Mouse (Mus musculus) neural tube, postnatal 0 days (tissue): Measurements from ENCODE around the gene Iqcn. TPM values are rescaled to one million over a fixed set of nuclear protein-coding genes. Genes with fewer than 3 reads are reported as not detected.

ENCODE experiments used
- polyA plus RNA-seq: library from polyadenylated mRNA; unstranded; fragments of >200 nt; fragmentation: Nextera tagmentation; extraction: Ambion mirVana; gene quantifications from 2 replicates; pipeline ENCODE4 v1.2.1, GENCODE M21; 2015

Gene Iqcn
- 0.03 TPM in 1 of 2 replicates, not detected in the other for polyA plus RNA-seq

GRCm38 (mm10) chr8:70703287-70703686, at the start of gene Iqcn:
Gene Iqcn, plus strand, starts transcription at chr8:70703457.

GRCm38 (mm10) chr8:70660273-70660725, 43.0 kb upstream of the Iqcn start, which contains the start of gene Pgpep1:
Gene Pgpep1, minus strand, starts transcription at chr8:70660388.

GRCm38 (mm10) chr8:70673079-70673856, 30.0 kb upstream of the Iqcn start, which contains the start of gene Lsm4:
Gene Lsm4, plus strand, starts transcription at chr8:70673248.

DNA sequence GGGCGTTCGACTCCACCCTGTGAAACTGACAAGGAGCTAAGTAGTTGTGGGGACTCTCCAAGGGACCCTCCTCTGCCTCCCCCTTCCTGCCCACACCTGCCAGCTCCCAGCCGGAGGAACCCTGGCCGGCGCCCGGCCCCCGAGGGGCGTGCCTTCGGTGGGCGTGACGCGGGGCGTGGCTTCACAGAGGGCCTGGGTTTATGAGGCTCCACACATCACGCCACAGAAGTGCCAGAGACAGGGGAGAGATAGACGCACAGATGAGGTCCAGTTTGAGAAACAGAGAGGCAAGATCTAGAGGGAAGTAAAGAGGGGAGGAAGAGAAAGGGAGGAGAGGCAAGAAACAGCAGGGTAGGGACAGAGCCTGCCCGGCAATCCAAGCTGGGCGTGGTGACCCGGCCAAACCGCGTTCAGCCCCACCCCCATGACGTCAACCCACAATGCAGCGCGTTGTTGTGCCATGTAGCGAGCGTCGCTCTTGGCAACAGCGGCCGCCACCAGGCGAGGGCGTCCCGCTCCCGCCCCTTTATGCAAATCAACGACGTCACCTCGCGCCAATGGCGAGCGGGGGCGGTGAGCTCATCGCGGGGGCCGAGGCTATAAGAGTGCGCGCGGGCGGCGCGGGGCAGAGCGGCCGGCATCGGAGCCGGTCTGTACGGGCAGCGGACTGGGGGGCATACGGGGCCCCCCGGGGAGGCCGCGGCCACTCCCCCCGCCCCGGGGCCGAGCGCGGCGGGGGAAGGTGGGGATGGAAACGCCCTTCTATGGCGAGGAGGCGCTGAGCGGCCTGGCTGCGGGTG, 4.7 kb upstream of the Iqcn start, which contains the start of gene Jund:
Gene Jund (plus strand): TSS at position 640 of the 800 bp plus-strand sequence.

GRCm38 (mm10) chr8:70718297-70718696, 15.0 kb downstream of the Iqcn start, which contains the start of gene Gm3336:
Gene Gm3336, plus strand, starts transcription at chr8:70718543.

GRCm38 (mm10) chr8:70723486-70724210, 20.4 kb downstream of the Iqcn start, which contains the start of gene Pde4c:
Gene Pde4c, plus strand, starts transcription at chr8:70723720.

DNA sequence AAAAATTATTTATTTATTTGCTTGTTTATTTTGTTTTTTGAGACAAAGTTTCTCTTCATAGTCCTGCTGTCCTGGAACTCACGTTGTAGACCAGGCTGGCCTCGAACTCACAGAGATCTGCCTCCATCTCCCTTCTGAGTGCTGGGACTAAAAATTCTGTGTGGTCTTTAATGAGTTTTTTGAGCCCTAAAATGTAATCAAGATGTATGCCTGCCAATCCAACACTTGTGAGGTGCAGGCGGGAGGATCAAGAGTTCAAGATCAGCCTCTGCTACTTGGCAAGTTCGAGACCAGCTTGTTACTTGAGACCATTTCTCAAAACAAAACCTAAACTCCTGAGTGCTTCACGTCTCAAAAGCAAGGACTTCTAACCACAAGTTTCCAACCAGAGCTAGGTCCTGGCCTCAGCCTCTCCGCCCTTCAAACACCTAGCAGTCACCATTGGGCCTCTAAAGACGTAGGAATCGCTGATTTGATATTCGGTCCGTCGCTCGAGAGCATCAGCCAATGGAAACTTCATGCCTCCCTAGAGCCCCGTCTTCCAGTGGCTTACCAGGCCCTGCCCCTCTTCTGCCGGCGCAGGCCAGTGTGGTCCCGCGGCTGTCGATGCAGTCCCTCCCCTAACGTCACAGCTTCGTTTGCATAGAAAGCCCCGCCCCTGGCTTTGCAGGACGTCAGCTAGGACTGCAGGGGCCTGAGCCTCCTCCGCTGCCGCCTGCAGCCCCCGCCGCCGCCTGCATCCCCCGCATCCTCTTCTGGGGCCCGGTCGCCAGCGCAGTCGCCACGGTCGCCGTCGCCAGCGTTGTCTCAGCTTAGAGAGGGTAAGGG, 51.0 kb downstream of the Iqcn start, which contains the start of gene Rab3a:
Gene Rab3a (plus strand): TSS at position 637 of the 828 bp plus-strand sequence.

GRCm38 (mm10) chr8:70760775-70761406, 57.6 kb downstream of the Iqcn start, which contains the start of gene Mpv17l2:
Gene Mpv17l2, minus strand, starts transcription at chr8:70760946.

Other genes with a start within 250 kb of the Iqcn start
- 31.4 and 33.0 TPM in 2 replicates for gene Klhl26, start 226.5 kb upstream of the Iqcn start, polyA plus RNA-seq
- gene Tmem59l, start 216.1 kb upstream of the Iqcn start, polyA plus RNA-seq = 261 and 281 TPM in 2 replicates
- 19.6 and 21.2 TPM in 2 replicates for gene Crlf1, start 210.3 kb upstream of the Iqcn start, polyA plus RNA-seq
- 212 and 215 TPM in 2 replicates for gene Rex1bd, start 196.7 kb upstream of the Iqcn start, polyA plus RNA-seq
- 753 and 869 TPM in 2 replicates for gene Uba52, start 192.7 kb upstream of the Iqcn start, polyA plus RNA-seq
- 305 and 354 TPM in 2 replicates for gene Fkbp8, start 175.7 kb upstream of the Iqcn start, polyA plus RNA-seq
- 52.3 and 54.9 TPM in 2 replicates for gene Kxd1, start 175.5 kb upstream of the Iqcn start, polyA plus RNA-seq
- 11.4 and 14.1 TPM in 2 replicates for gene Ell, start 164.0 kb upstream of the Iqcn start, polyA plus RNA-seq
- 113 TPM in 2 replicates for gene Isyna1, start 109.1 kb upstream of the Iqcn start, polyA plus RNA-seq
- gene Ssbp4, start 94.6 kb upstream of the Iqcn start, polyA plus RNA-seq = 221 and 251 TPM in 2 replicates
- 2.3 and 2.5 TPM in 2 replicates for gene Lrrc25, start 87.3 kb upstream of the Iqcn start, polyA plus RNA-seq
- gene Gdf15, start 71.0 kb upstream of the Iqcn start, polyA plus RNA-seq = 0.55 and 0.79 TPM in 2 replicates
- gene Pgpep1, start 43.1 kb upstream of the Iqcn start, polyA plus RNA-seq = 72.8 and 79.8 TPM in 2 replicates
- gene Lsm4, start 30.2 kb upstream of the Iqcn start, polyA plus RNA-seq = 194 and 204 TPM in 2 replicates
- gene Jund, start 4.5 kb upstream of the Iqcn start, polyA plus RNA-seq = 107 and 140 TPM in 2 replicates
- gene Gm3336, start 15.1 kb downstream of the Iqcn start, polyA plus RNA-seq = not detected in 2 replicates
- gene Pde4c, start 20.3 kb downstream of the Iqcn start, polyA plus RNA-seq = 0.12 and 0.14 TPM in 2 replicates
- gene Rab3a, start 51.2 kb downstream of the Iqcn start, polyA plus RNA-seq = 832 and 885 TPM in 2 replicates
- gene Mpv17l2, start 57.5 kb downstream of the Iqcn start, polyA plus RNA-seq = 50.0 and 53.0 TPM in 2 replicates
- gene Pik3r2, start 73.3 kb downstream of the Iqcn start, polyA plus RNA-seq = 81.0 and 96.3 TPM in 2 replicates
- gene Mast3, start 101.6 kb downstream of the Iqcn start, polyA plus RNA-seq = 18.3 and 21.3 TPM in 2 replicates
- 0.09 and 0.14 TPM in 2 replicates for gene Il12rb1, start 105.0 kb downstream of the Iqcn start, polyA plus RNA-seq
- gene Arrdc2, start 136.3 kb downstream of the Iqcn start, polyA plus RNA-seq = 5.3 and 5.8 TPM in 2 replicates
- gene Kcnn1, start 159.8 kb downstream of the Iqcn start, polyA plus RNA-seq = 9.4 and 10.1 TPM in 2 replicates
- gene Ccdc124, start 170.5 kb downstream of the Iqcn start, polyA plus RNA-seq = 134 and 163 TPM in 2 replicates
- gene Slc5a5, start 189.3 kb downstream of the Iqcn start, polyA plus RNA-seq = 5.6 and 5.9 TPM in 2 replicates
- gene Rpl18a, start 194.0 kb downstream of the Iqcn start, polyA plus RNA-seq = 2,423 and 2,642 TPM in 2 replicates
- gene Map1s, start 202.5 kb downstream of the Iqcn start, polyA plus RNA-seq = 49.9 and 57.3 TPM in 2 replicates